Mouse (Mus musculus): ENCODE data around the gene Asb15.

GRCm38 (mm10) chr6:24540106-24540505 is 12.2 kb downstream of the Asb15 start:
- TF ChIP-seq CTCF (IDR thresholded peaks at IDR 0.05) (no peak), POLR2A (IDR thresholded peaks at IDR 0.05; ENCODE audit: insufficient read depth, low read depth, low read length) (no peak), EP300 (IDR thresholded peaks at IDR 0.05; ENCODE audit: insufficient read depth, low read depth, low read length) (no peak)
